ENCODE assay signal across 28 mouse cellular contexts in the genomic region with DNA sequence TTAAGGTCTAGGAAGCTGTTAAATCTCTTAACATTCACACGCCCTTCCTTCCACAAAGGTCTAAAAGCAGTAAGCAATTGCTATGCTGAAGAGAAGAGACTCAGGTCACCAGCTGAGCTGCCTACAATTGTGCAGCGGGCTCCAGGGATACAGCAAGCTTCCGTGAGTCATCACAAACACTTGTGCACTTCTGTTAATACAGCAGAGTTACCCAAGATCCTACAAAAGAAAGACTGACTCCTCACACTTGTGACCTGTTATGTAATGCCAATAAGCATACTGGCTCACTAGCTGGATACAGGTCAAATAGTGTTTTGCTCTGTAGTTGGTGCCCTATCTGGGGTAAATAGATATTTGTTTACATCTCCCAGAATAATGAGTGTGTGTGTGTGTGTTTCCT.
DNase-seq lines count a peak whose midpoint lies in the region; ATAC-seq and TF ChIP-seq lines count a peak whose summit lies in the region.
"Had no signal": no experiment of that assay in that cellular context is flagged by ENCODE, and none has a peak within 500 bp of the region (broad histone marks: within the 10 kb centered on the region; RNA-seq: fewer than 3 reads in every experiment).

No protein-coding gene starts in this region.

- no peak for TF ChIP-seq CTCF in C2C12 (IDR thresholded peaks at IDR 0.05; ENCODE audit: control insufficient read depth, insufficient read depth, insufficient read length)

- H3K4me2 ChIP-seq in myocyte (ENCODE audit: low read depth) = no peak overlapping the region
- H3K4me2 ChIP-seq: embryonic facial prominence, embryonic 12.5 days; embryonic facial prominence, embryonic 15.5 days; heart, embryonic 13.5 days; hindbrain, embryonic 14.5 days had no signal

- H3K36me3 ChIP-seq in C2C12 (ENCODE audit: control insufficient read depth, insufficient read depth) (no peaks in the 10 kb centered on the region), myocyte (ENCODE audit: control insufficient read depth, insufficient read depth) (no peaks in the 10 kb centered on the region)
- H3K36me3 ChIP-seq: embryonic facial prominence, embryonic 12.5 days; embryonic facial prominence, embryonic 15.5 days; heart, embryonic 10.5 days; heart, embryonic 13.5 days had no signal

- no peaks in the 10 kb centered on the region for H3K79me2 ChIP-seq in C2C12 (ENCODE audit: control insufficient read depth, insufficient read depth)
- H3K79me2 ChIP-seq in myocyte (ENCODE audit: control insufficient read depth, insufficient read depth) = no peaks in the 10 kb centered on the region

- no peak for TF ChIP-seq POLR2A in myocyte (IDR thresholded peaks at IDR 0.05; ENCODE audit: insufficient read length, low read depth)

- DNase-seq in 3T3-L1 (ENCODE audit: low read depth, low spot score) = peak; percentile 37
- DNase-seq in B cell, adult 2 months = no peak
- DNase-seq in embryo, embryonic 10.5 days (ENCODE audit: low spot score) = no peak
- DNase-seq in left cerebral cortex, adult 9 months (ENCODE audit: low spot score in 2 of 2) = no peak
- DNase-seq: adrenal gland, postnatal 10 days; adrenal gland, postnatal 36 days; cerebellum, adult 11-12 months; cerebellum, adult 8-10 months; cerebellum, postnatal 10 days; forebrain, postnatal 0 days; gastrocnemius, postnatal 25 days; heart, adult 2 months; heart, postnatal 14 days; heart, postnatal 4 days had no signal

- no peak overlapping the region for H3ac ChIP-seq in C2C12 (ENCODE audit: control insufficient read depth, insufficient read length, low read depth)
- no peak overlapping the region for H3ac ChIP-seq in myocyte (ENCODE audit: control insufficient read depth, insufficient read length)

- H3K79me3 ChIP-seq in C2C12 (ENCODE audit: low read depth) = no peaks in the 10 kb centered on the region

- H3K4me3 ChIP-seq in C2C12 (ENCODE audit: insufficient read depth, poor library complexity, severe bottlenecking) (no peak overlapping the region), myocyte (no peak overlapping the region)
- H3K4me3 ChIP-seq: embryonic facial prominence, embryonic 12.5 days; embryonic facial prominence, embryonic 15.5 days; heart, adult 2 months; heart, embryonic 10.5 days; heart, embryonic 13.5 days had no signal

- peak; percentile 87 for ATAC-seq in granulocyte monocyte progenitor cell, adult 5-6 weeks (replicated peaks; ENCODE audit: poor library complexity, severe bottlenecking)
- ATAC-seq: activated CD4-positive, CD25-positive, alpha-beta regulatory T cell, adult 4 months; CD4-positive, CD25-positive, alpha-beta regulatory T cell, adult 4 months; forebrain, embryonic 14.5 days; forebrain, postnatal 0 days; hindbrain, postnatal 0 days; inflammation-experienced regulatory T-cells, adult 6 months; intestine, embryonic 16.5 days had no signal

- H3K27me3 ChIP-seq in C2C12 (ENCODE audit: control insufficient read depth, insufficient read depth, insufficient read length) (no peaks in the 10 kb centered on the region), myocyte (ENCODE audit: control insufficient read depth, insufficient read depth, insufficient read length) (no peaks in the 10 kb centered on the region)
- H3K27me3 ChIP-seq: embryonic facial prominence, embryonic 12.5 days; embryonic facial prominence, embryonic 15.5 days; heart, embryonic 13.5 days had no signal

TF ChIP-seq in C2C12, 6 proteins besides CTCF, POLR2A, EP300 and RAD21:
- TF ChIP-seq USF1 (IDR thresholded peaks at IDR 0.05; ENCODE audit: low read depth) (no peak), CEBPB (IDR thresholded peaks at IDR 0.05; ENCODE audit: low read depth) (no peak), MYOG (IDR thresholded peaks at IDR 0.05; ENCODE audit: control insufficient read depth, extremely low read depth, insufficient read length) (no peak), FOSL1 (IDR thresholded peaks at IDR 0.05; ENCODE audit: insufficient read depth, low read length, poor library complexity, severe bottlenecking) (no peak), MAX (IDR thresholded peaks at IDR 0.05) (no peak), MYOD1 (IDR thresholded peaks at IDR 0.05; ENCODE audit: control insufficient read depth, insufficient read length, low read depth) (peak; percentile 48)
TF ChIP-seq in C2C12: peak in this region for 1.

TF ChIP-seq in myocyte, 11 proteins besides CTCF, POLR2A, EP300 and RAD21:
- no peak for TF ChIP-seq REST (IDR thresholded peaks at IDR 0.05; ENCODE audit: insufficient read depth, insufficient read length)
- no peak for TF ChIP-seq TCF3 (IDR thresholded peaks at IDR 0.05; ENCODE audit: insufficient read length, low read depth)
- TF ChIP-seq MYOG (IDR thresholded peaks at IDR 0.05; ENCODE audit: control insufficient read depth in 1 of 3, insufficient read depth in 1 of 3, insufficient read length in 2 of 3, low read depth in 2 of 3) = peak in 2 of 3 experiments; percentile 11 to 28
- TF ChIP-seq MYOD1 (IDR thresholded peaks at IDR 0.05; ENCODE audit: control insufficient read depth in 1 of 3, insufficient read length in 2 of 3, low read depth in 2 of 3) = peak in 1 of 3 experiments; percentile 31
- no peak for TF ChIP-seq MAX (IDR thresholded peaks at IDR 0.05; ENCODE audit: low read depth)
- TF ChIP-seq CEBPB (IDR thresholded peaks at IDR 0.05; ENCODE audit: insufficient read depth, poor library complexity, severe bottlenecking) = no peak
